Mouse (Mus musculus): Measurements from ENCODE around the gene Xpnpep1.

GRCm38 (mm10) chr19:53084735-53085134 lies 44.7 kb upstream of the Xpnpep1 start:
- TF ChIP-seq POLR2A (IDR thresholded peaks at IDR 0.05; ENCODE audit: insufficient read depth, low read depth, low read length) (no peak), CTCF (IDR thresholded peaks at IDR 0.05; ENCODE audit: insufficient read depth, low read depth, low read length) (no peak)

Measured in olfactory bulb, adult 2 months (tissue).